Mouse (Mus musculus): ENCODE measurements at regions not wholly inside any gene's neighbourhood (a gene's known extent, or its start where the extent isn't known, plus 50 kb on each side); places are given as distances from the start of the nearest gene placed in this dataset.

DNA sequence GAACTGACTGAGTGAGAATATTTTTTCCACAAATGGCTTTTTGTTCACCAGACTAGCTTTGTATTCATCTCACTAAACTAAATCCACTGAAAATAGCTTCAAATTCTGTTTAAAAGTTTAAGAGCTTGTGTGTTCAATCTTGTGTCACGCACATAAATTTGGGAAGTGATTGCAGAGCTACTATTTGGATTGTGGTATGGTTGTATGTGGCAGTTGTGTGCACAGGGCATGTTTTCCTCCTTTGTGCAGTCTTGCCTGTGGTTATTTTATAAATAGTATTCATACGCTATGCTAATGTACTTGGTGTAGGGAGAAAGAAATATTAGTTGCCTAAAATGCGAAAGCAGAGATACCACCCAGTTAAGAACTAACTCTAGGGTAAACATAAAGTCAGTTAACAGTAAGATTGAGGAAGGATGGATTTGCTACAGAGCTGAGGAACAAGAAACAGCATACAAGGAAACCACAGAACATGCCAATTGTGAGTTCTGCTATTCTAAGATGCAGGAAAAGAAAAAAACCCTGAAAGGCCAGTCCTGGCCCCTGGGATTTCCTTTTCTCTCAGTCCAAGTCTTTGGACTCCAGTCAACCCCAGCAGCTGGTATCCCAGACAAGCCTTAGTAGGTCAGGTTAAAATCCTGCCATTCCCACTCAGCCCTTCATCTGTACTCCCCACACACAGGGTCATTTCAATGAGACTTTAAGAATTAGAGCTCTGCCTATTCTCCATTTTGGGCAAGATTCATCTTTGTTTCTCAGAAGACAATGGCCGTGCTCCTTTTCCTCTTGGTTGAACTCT lies 82.4 kb upstream of the Egfr start:
- TF ChIP-seq EP300 (IDR thresholded peaks at IDR 0.05; ENCODE audit: insufficient read depth, low read depth, low read length) (no peak), CTCF (IDR thresholded peaks at IDR 0.05) (no peak), POLR2A (IDR thresholded peaks at IDR 0.05; ENCODE audit: insufficient read depth, low read depth, low read length) (no peak)

Measured in heart, adult 2 months (tissue).